Mouse (Mus musculus): Measurements from ENCODE around the gene Gm7030. TPM values are rescaled to one million over a fixed set of nuclear protein-coding genes. Genes with fewer than 3 reads are reported as not detected.

The Gm7030 gene
- 17.0 TPM for total RNA-seq (2023)

DNA sequence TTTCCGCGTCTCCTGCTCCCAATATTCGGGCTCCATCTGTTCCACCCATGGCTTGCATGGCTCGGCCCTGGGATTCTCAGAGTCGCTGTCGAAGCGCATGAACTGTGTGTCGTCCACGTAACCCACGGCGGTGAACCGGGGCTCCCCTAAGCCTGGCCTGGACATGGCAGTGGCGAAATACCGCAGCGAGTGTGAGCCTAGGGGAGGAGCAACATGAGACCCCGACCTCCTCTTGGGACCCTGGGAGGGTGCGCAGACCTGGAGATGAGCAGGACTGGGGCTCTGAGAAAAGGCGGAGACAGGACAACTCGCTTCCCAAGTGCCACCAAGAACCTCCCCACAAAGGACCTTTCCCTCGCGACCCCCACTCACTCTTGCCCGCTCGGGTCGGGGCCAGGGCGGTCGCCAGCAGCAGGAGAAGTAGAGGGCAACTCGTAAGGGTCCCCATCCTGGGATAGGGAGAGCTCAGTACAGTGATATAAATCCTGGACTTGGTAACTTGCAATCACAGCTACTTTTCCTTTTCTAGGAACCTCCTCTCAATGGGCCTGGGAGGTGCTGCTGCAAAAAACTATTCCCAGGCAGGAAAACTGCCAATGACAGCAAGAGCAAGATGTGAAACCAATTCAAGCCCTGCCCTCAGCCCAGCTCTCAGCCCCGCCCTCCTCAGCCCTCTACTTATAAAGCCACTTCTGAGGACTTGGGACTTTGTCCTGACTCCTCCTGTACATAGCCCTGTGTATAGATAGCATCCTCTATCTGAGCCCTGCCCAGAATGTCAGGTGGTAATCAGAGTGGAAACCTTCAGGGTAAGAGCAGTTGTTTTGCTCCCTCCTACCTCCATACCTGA lies at the start of gene Gm7030:
Gm7030 (minus strand) TSS at position 458 of the 850 bp plus-strand sequence.

DNA sequence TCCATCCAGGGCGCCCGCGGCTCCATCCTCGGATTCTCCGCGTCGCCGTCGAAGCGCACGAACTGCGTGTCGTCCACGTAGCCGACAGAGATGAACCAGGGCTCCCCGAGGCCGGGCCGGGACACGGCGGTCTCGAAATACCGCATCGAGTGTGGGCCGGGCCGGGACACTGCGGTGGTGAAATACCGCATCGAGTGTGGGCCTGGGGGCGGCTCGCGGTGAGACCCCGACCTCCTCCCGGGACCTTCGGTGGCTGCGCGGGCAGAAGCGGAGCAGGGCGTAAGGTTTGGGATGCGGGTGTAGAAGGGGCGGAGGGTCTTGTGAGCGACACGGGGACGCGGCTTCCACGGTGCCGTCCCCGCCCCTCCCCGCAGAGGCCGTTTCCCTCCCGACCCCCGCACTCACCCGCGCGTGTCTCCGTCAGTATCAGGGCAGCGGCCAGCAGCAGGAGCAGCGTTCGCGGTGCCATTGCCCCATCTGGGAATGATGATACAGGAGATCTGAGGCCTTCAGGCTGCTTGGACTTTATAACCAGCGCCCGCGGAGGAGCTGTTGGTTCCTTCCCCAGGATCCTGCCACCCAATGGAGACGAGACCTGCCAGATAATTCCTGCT lies 38.9 kb upstream of the Gm7030 start, which contains the start of gene Gm8909:
Gm8909 (minus strand) TSS at position 499 of the 614 bp plus-strand sequence.

DNA sequence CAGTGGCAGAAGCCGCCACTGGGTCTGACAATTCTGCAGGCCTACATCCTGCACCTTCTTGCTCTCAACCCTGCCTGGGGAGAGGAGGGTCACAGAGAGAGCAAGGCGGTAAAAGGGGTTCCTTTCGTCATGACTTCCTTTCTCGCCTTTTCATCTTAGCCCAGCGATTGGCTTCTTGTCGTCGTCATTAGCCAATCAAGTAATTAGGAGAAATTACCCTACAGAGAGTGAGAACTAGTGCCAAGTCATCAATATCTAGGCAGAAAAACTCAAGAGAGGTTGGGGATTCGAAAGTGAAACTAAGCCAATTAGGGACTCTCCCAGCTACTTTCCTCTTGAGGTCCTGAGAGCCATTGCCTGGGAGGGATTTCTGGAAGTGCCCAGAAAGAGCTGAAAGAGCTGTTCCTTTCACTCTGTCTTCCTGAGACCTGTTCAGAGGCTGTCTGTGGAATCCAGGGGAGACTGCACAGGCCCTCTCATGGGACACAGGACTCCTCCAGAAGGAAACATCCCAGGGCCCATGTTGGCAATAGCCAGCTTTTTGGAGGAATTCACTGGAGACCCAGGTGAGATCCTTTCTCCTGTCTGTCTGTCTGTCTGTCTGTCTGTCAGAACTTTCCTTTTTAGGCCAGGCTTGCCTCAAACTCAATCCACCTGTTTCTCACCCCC lies 7.7 kb downstream of the Gm7030 start, which contains the start of gene Gm19684:
Gm19684 (plus strand) TSS at position 327 of the 669 bp plus-strand sequence.

Other genes with a start within 250 kb of the Gm7030 start
- gene Dhx16, start 249.6 kb downstream of the Gm7030 start, total RNA-seq (2023), result 109 TPM
- gene 2310061I04Rik, start 232.0 kb downstream of the Gm7030 start, total RNA-seq (2023), result 23.7 TPM
- 8.6 TPM for gene Atat1, start 219.3 kb downstream of the Gm7030 start, total RNA-seq (2023)
- gene Mrps18b, start 213.0 kb downstream of the Gm7030 start, total RNA-seq (2023), result 67.6 TPM
- 156 TPM for gene Ppp1r10, start 213.0 kb downstream of the Gm7030 start, total RNA-seq (2023)
- gene Abcf1, start 159.7 kb downstream of the Gm7030 start, total RNA-seq (2023), result 116 TPM
- 51.7 TPM for gene Gnl1, start 149.6 kb downstream of the Gm7030 start, total RNA-seq (2023)
- 47.3 TPM for gene Prr3, start 149.2 kb downstream of the Gm7030 start, total RNA-seq (2023)
- 22.1 TPM for gene H2-T24, start 108.9 kb downstream of the Gm7030 start, total RNA-seq (2023)
- 301 TPM for gene H2-T23, start 96.6 kb downstream of the Gm7030 start, total RNA-seq (2023)
- gene H2-T22, start 86.7 kb downstream of the Gm7030 start, total RNA-seq (2023), result 184 TPM
- 1.0 TPM for gene Gm6034, start 86.5 kb downstream of the Gm7030 start, total RNA-seq (2023)
- gene Gm11127, start 71.1 kb downstream of the Gm7030 start, total RNA-seq (2023), result 81.8 TPM
- gene Gm19684, start 7.7 kb downstream of the Gm7030 start, total RNA-seq (2023), result 9.5 TPM
- 0.83 TPM for gene Gm8909, start 39.1 kb upstream of the Gm7030 start, total RNA-seq (2023)
- gene H2-T3, start 60.9 kb upstream of the Gm7030 start, total RNA-seq (2023), result 3.4 TPM
- gene Rpp21, start 128.6 kb upstream of the Gm7030 start, total RNA-seq (2023), result 63.3 TPM
- gene Trim39, start 142.8 kb upstream of the Gm7030 start, total RNA-seq (2023), result 79.2 TPM
- gene H2-M10.2, start 157.1 kb upstream of the Gm7030 start, total RNA-seq (2023), result not detected
- gene H2-M10.1, start 196.7 kb upstream of the Gm7030 start, total RNA-seq (2023), result not detected
- gene H2-M10.3, start 239.0 kb upstream of the Gm7030 start, total RNA-seq (2023), result not detected